Mouse (Mus musculus) cortical plate, adult 2 months (tissue): ENCODE measurements around the gene Mtf1. TPM values are rescaled to one million over a fixed set of nuclear protein-coding genes. Genes with fewer than 3 reads are reported as not detected.
A peak's percentile ranks its signal among the peaks of the same experiment; 100 is the strongest.

ENCODE experiments used
- H3K27ac ChIP-seq: fragments of 200-500 bp; 2 replicates; pipeline ENCODE4 v1.5.1; 2012; ENCODE audit warnings: low read length, control low read depth, inconsistent platforms; ENCODE audit not compliant: insufficient read depth
- H3K4me1 ChIP-seq: fragments of 200-500 bp; 2 replicates; pipeline ENCODE4 v1.6.1; 2011; ENCODE audit warnings: low read length; ENCODE audit not compliant: control insufficient read depth, insufficient read depth
- H3K4me3 ChIP-seq: fragments of 200-500 bp; 2 replicates; pipeline ENCODE4 v1.5.1; 2011; ENCODE audit warnings: mild to moderate bottlenecking, low read length, control low read depth; ENCODE audit not compliant: insufficient read depth
- CTCF ChIP-seq: fragments of 200-500 bp; IDR thresholded peaks from 2 replicates; pipeline ENCODE4 v1.5.1; 2011; ENCODE audit warnings: mild to moderate bottlenecking, control low read depth, low read length; ENCODE audit not compliant: insufficient read depth; ENCODE audit errors: extremely low read depth
- POLR2A ChIP-seq: fragments of 200-500 bp; IDR thresholded peaks from 2 replicates; pipeline ENCODE4 v1.6.1; 2011; ENCODE audit warnings: mild to moderate bottlenecking, low read length, control low read depth; ENCODE audit not compliant: insufficient read depth; ENCODE audit errors: extremely low read depth
- polyA plus RNA-seq: library from polyadenylated mRNA; depleted of rRNA; stranded (reverse); fragments of >200 nt; gene quantifications from 2 replicates; pipeline ENCODE4 v1.2.3, GENCODE M21; 2012; rRNA removed

Mtf1 gene
- polyA plus RNA-seq, 1 experiment: 13.2 TPM

- Histone ChIP-seq H3K27ac (no peak overlapping the region), H3K4me3 (peak overlapping the region; percentile 67), H3K4me1 (no peaks in the 10 kb centered on the region)
- TF ChIP-seq CTCF (no peak), POLR2A (peak; percentile 24; the same call in 1 of the 2 replicates)
These were observed 79.5 kb downstream of the Mtf1 start for GRCm38 (mm10) chr4:124881341-124881908.

- Histone ChIP-seq H3K4me1 (no peaks in the 10 kb centered on the region), H3K4me3 (peak overlapping the region; percentile 67), H3K27ac (no peak overlapping the region)
- TF ChIP-seq POLR2A: no peak
These were observed 80.3 kb downstream of the Mtf1 start for GRCm38 (mm10) chr4:124882151-124882729.

- Histone ChIP-seq H3K27ac (no peak overlapping the region), H3K4me3 (no peak overlapping the region), H3K4me1 (peaks cover 8% of the 10 kb centered on the region)
- TF ChIP-seq CTCF: no peak
- no peak for TF ChIP-seq POLR2A
These were observed 86.8 kb downstream of the Mtf1 start for GRCm38 (mm10) chr4:124888702-124889101.

GRCm38 (mm10) chr4:124889935-124890334 lies 88.0 kb downstream of the Mtf1 start:
- Histone ChIP-seq H3K27ac (no peak overlapping the region), H3K4me1 (peaks cover 9% of the 10 kb centered on the region), H3K4me3 (no peak overlapping the region)
- TF ChIP-seq POLR2A (no peak), CTCF (no peak)

- Histone ChIP-seq H3K4me3 (no peak overlapping the region), H3K4me1 (peaks cover 9% of the 10 kb centered on the region), H3K27ac (no peak overlapping the region; the same call in none of the 2 replicates)
- TF ChIP-seq POLR2A: no peak
- TF ChIP-seq CTCF: no peak
These were observed 88.9 kb downstream of the Mtf1 start for GRCm38 (mm10) chr4:124890831-124891230.

- peak overlapping the region; percentile 55 for H3K27ac ChIP-seq
- no peak for TF ChIP-seq POLR2A
- no peak for TF ChIP-seq CTCF
- peaks cover 9% of the 10 kb centered on the region for H3K4me1 ChIP-seq
- peak overlapping the region; percentile 46 for H3K4me3 ChIP-seq
These were observed 91.9 kb downstream of the Mtf1 start for GRCm38 (mm10) chr4:124893769-124894168.

GRCm38 (mm10) chr4:124894508-124895428 lies 92.9 kb downstream of the Mtf1 start:
- no peak for TF ChIP-seq CTCF
- peak; percentile 56; the same call in 1 of the 2 replicates for TF ChIP-seq POLR2A
- peak overlapping the region; percentile 55 for H3K27ac ChIP-seq
- peaks cover 9% of the 10 kb centered on the region for H3K4me1 ChIP-seq
- H3K4me3 ChIP-seq: peak overlapping the region; percentile 46

- Histone ChIP-seq H3K4me1 (peaks cover 2% of the 10 kb centered on the region; the same call in 1 of the 2 replicates), H3K4me3 (no peak overlapping the region), H3K27ac (no peak overlapping the region)
- no peak for TF ChIP-seq CTCF
These were observed 96.5 kb downstream of the Mtf1 start for GRCm38 (mm10) chr4:124898428-124898827.

Other genes with a start within 250 kb of the Mtf1 start
- gene 3100002H09Rik, start 191.3 kb upstream of the Mtf1 start, polyA plus RNA-seq: 0.25 and 0.44 TPM in 2 replicates
- gene Pou3f1, start 145.3 kb upstream of the Mtf1 start, polyA plus RNA-seq: 13.8 and 15.8 TPM in 2 replicates
- 18.6 and 19.3 TPM in 2 replicates for gene Utp11, start 108.5 kb upstream of the Mtf1 start, polyA plus RNA-seq
- gene Fhl3, start 101.4 kb upstream of the Mtf1 start, polyA plus RNA-seq: 1.8 and 2.4 TPM in 2 replicates
- gene Sf3a3, start 87.3 kb upstream of the Mtf1 start, polyA plus RNA-seq: 33.9 and 35.4 TPM in 2 replicates
- 73.6 and 78.2 TPM in 2 replicates for gene Inpp5b, start 60.3 kb upstream of the Mtf1 start, polyA plus RNA-seq
- 41.5 and 42.0 TPM in 2 replicates for gene Yrdc, start 48.6 kb downstream of the Mtf1 start, polyA plus RNA-seq
- 95.8 and 103 TPM in 2 replicates for gene 1110065P20Rik, start 49.1 kb downstream of the Mtf1 start, polyA plus RNA-seq
- 52.7 and 53.7 TPM in 2 replicates for gene Maneal, start 60.1 kb downstream of the Mtf1 start, polyA plus RNA-seq
- 56.6 and 58.0 TPM in 2 replicates for gene Epha10, start 78.8 kb downstream of the Mtf1 start, polyA plus RNA-seq
- gene 9930104L06Rik, start 134.9 kb downstream of the Mtf1 start, polyA plus RNA-seq: 17.5 and 19.6 TPM in 2 replicates
- gene Cdca8, start 137.2 kb downstream of the Mtf1 start, polyA plus RNA-seq: 1.8 and 2.4 TPM in 2 replicates
- gene Rspo1, start 184.3 kb downstream of the Mtf1 start, polyA plus RNA-seq: 22.8 and 23.5 TPM in 2 replicates
- gene Gnl2, start 214.5 kb downstream of the Mtf1 start, polyA plus RNA-seq: 115 and 125 TPM in 2 replicates